Mouse (Mus musculus): ENCODE results near the gene Fat3. TPM values are rescaled to one million over a fixed set of nuclear protein-coding genes. Genes with fewer than 3 reads are reported as not detected.
A peak's percentile ranks its signal among the peaks of the same experiment; 100 is the strongest.

The Fat3 gene
- polyA plus RNA-seq, 1 experiment from 2014 or later, result 11.3 TPM

- H3K9ac ChIP-seq, result no peak overlapping the region
- H3K4me2 ChIP-seq, result no peak overlapping the region
- no peak for ATAC-seq (ENCODE audit: low read depth)
- H3K4me3 ChIP-seq, result no peak overlapping the region
- WGBS, result 72% methylated on average over 2 of the region's 2 CpGs
- no peaks in the 10 kb centered on the region for H3K36me3 ChIP-seq
- peaks cover 13% of the 10 kb centered on the region; the same call in 1 of the 2 replicates for H3K4me1 ChIP-seq (replicated peaks)
- H3K27ac ChIP-seq (replicated peaks), result no peak overlapping the region
- H3K9me3 ChIP-seq, result no peaks in the 10 kb centered on the region
- no peaks in the 10 kb centered on the region for H3K27me3 ChIP-seq
Observed at GRCm38 (mm10) chr9:16422707-16423106, 78.4 kb downstream of the Fat3 start.

DNA sequence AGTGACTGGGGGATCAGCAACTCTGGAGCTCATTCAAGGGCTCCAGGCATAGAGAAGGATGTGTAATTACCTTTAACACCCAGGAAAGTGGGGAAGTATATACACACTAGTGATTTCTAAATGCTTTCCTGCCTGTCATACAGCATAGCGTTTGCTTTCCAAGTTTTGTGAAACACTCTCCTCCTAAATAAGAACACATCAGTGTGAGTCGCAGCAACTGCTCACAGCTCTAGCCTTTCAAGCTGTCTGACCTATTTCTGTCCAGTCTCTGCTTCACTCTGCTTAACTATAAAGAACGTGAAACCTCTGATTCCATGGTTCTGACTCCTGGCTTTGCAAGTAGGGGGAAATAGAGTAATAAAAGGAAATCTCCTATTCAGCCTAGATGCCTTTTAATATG is 98.3 kb downstream of the Fat3 start:
- WGBS, result 58% methylated on average over 3 of the region's 3 CpGs
- Histone ChIP-seq H3K4me3 (no peak overlapping the region), H3K27ac (replicated peaks) (no peak overlapping the region), H3K9me3 (no peaks in the 10 kb centered on the region), H3K27me3 (no peaks in the 10 kb centered on the region), H3K36me3 (no peaks in the 10 kb centered on the region), H3K4me1 (replicated peaks) (peaks cover 39% of the 10 kb centered on the region), H3K4me2 (no peak overlapping the region), H3K9ac (no peak overlapping the region)
- ATAC-seq (ENCODE audit: low read depth), result no peak

DNA sequence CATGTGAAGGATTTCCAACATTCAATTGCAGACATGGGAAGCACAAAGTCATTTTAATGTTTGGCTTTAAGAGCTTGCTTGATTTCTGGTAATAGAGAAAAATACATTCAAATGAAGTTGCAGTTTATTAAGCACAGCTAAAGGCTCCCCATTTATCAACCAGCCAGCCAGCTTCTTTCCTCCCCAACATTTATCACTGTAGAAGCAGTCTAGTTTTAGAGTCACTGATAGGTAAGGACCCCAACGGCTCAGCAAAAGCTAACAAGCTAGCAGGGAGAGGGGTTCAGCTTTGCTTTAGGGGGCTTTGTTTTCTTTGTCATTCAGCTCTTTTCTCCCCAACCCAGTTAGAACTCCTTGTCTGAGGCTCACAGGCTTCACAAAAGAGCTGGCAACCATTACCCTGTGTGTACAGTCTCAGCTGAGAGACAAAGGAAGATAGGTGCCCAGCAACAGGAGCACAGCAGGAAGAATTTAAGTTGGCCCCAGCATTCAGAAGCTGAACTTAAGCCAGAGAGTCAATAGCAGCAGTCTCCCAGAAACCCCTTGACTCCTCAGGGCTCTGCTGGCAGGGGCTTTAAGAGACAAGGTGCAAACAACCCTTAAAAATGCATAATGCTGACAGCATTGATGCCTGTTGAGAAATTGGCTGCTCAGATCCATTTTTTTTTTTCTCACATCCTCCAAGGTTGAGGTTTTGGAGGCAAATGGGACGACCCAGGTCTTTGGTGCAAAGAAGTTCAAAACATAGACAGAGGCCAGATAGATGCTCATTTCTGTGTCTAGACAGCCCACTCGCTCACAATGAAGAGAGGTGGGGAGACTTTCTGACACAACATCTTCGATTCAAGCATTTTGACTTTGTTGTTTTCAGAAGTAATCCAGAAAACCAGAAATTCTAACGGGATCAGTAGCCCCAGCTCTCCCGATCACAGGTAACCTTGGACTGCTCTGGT is 102.1 kb downstream of the Fat3 start:
- Histone ChIP-seq H3K27ac (replicated peaks) (peak overlapping the region; percentile 33), H3K9ac (no peak overlapping the region), H3K4me1 (replicated peaks) (peaks cover 40% of the 10 kb centered on the region), H3K4me3 (no peak overlapping the region), H3K36me3 (no peaks in the 10 kb centered on the region), H3K27me3 (no peaks in the 10 kb centered on the region), H3K9me3 (no peaks in the 10 kb centered on the region), H3K4me2 (no peak overlapping the region)
- 37% methylated on average over 6 of the region's 6 CpGs for WGBS
- ATAC-seq (ENCODE audit: low read depth), result peak; percentile 90

DNA sequence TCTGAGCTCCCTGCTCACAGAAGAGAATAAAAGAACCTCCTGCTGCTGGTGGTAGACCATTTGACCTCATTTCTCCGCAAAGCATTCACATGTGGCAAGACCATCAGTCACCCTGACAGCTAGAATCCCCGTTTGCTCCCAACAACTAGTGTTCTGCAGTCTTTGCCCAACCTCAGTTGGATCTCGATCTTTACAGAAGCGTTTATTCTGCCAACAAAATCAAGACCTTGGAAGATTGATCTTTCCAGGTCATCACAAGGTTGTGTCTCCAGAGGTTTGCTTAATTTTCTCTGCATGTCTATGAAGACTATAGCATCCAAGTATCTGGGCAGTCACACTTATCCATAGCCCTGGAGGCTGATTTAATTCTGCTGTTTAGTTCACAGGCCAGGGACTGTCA is 111.9 kb downstream of the Fat3 start:
- ATAC-seq (ENCODE audit: low read depth), result no peak
- H3K27me3 ChIP-seq, result no peaks in the 10 kb centered on the region
- H3K9me3 ChIP-seq, result no peaks in the 10 kb centered on the region
- H3K36me3 ChIP-seq, result no peaks in the 10 kb centered on the region
- WGBS, result 13% methylated on average over 4 of the region's 4 CpGs
- no peak overlapping the region for H3K27ac ChIP-seq (replicated peaks)
- peaks cover 10% of the 10 kb centered on the region for H3K4me1 ChIP-seq (replicated peaks)
- no peak overlapping the region for H3K9ac ChIP-seq
- H3K4me2 ChIP-seq, result no peak overlapping the region
- H3K4me3 ChIP-seq, result no peak overlapping the region

- Histone ChIP-seq H3K9ac (no peak overlapping the region), H3K4me2 (no peak overlapping the region), H3K36me3 (no peaks in the 10 kb centered on the region), H3K27me3 (no peaks in the 10 kb centered on the region), H3K27ac (replicated peaks) (no peak overlapping the region), H3K4me1 (replicated peaks) (peaks cover 10% of the 10 kb centered on the region), H3K9me3 (no peaks in the 10 kb centered on the region), H3K4me3 (no peak overlapping the region)
- ATAC-seq (ENCODE audit: low read depth), result no peak
Observed at GRCm38 (mm10) chr9:16387527-16387926, 113.6 kb downstream of the Fat3 start.

DNA sequence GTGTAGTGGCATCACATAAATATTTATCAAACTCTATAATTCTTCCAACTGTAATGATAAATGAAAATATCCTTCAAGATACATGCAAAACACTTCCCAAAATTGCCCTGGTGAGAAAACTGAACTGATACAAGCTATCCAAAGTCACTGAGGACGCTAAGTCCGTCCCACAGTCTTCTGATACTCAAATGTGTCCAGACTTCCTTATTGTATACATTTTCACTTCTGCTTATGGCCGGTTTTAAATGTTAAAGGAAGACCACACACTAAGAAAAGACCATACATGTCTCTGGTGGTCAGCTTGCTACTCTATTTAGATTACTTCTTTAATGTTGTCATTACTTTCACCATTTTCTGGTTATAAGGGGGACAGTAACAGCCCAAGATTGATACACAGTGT is 137.4 kb downstream of the Fat3 start:
- H3K36me3 ChIP-seq, result no peaks in the 10 kb centered on the region
- no peak overlapping the region for H3K4me2 ChIP-seq
- 88% methylated on average over 3 of the region's 3 CpGs for WGBS
- no peak for ATAC-seq (ENCODE audit: low read depth)
- peaks cover 13% of the 10 kb centered on the region for H3K4me1 ChIP-seq (replicated peaks)
- H3K27ac ChIP-seq (replicated peaks), result no peak overlapping the region
- no peaks in the 10 kb centered on the region for H3K9me3 ChIP-seq
- no peak overlapping the region for H3K4me3 ChIP-seq
- no peak overlapping the region for H3K9ac ChIP-seq
- H3K27me3 ChIP-seq, result no peaks in the 10 kb centered on the region

DNA sequence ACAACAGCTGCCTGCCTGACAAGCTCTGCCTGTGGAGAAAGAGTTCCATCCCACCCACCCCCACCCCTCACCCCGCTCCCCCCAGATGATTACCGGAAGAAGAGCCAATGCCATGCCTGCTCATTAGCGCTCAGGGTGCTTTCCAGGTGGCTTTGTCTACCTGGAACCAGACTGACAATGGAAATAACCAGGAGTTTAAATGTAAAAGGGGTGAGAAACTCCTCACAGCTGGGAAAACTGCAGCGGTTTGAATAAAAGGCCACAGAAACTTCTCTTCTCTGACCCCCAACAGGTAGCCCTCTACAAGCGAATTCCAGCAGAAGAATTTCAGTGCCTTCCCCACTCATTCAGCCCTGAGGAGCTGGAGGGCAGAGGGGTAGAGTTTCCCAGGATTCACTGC is 139.3 kb downstream of the Fat3 start:
- no peaks in the 10 kb centered on the region for H3K36me3 ChIP-seq
- no peak overlapping the region for H3K4me2 ChIP-seq
- H3K27me3 ChIP-seq, result no peaks in the 10 kb centered on the region
- ATAC-seq (ENCODE audit: low read depth), result no peak
- H3K4me3 ChIP-seq, result no peak overlapping the region
- H3K27ac ChIP-seq (replicated peaks), result no peak overlapping the region
- H3K9me3 ChIP-seq, result no peaks in the 10 kb centered on the region
- WGBS, result 16% methylated on average over 5 of the region's 5 CpGs
- H3K9ac ChIP-seq, result no peak overlapping the region
- H3K4me1 ChIP-seq (replicated peaks), result peaks cover 13% of the 10 kb centered on the region

DNA sequence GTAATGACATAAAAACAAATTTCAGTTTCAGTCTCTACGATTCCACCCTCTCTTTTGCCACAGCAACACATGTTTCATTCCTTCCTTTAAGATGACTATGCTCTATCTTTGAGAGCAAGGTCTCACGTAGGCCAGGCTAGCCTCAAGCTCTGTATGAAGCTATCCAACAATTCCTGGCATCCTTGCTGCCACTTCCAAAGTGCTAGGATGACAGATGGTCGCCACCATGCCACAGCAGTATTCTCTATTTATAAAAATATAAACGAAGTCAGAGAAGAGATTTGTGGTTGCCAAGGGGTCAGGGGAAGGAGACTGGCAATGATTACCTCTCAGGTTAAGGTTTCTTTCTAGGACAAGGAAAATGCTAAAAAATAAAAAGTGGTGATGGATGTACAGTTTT is 144.4 kb downstream of the Fat3 start:
- H3K4me2 ChIP-seq, result no peak overlapping the region
- no peak overlapping the region for H3K27ac ChIP-seq (replicated peaks)
- no peak for ATAC-seq (ENCODE audit: low read depth)
- H3K9ac ChIP-seq, result no peak overlapping the region
- no peaks in the 10 kb centered on the region for H3K36me3 ChIP-seq
- H3K27me3 ChIP-seq, result no peaks in the 10 kb centered on the region
- no peaks in the 10 kb centered on the region for H3K9me3 ChIP-seq
- H3K4me3 ChIP-seq, result no peak overlapping the region
- WGBS, result 84% methylated on average over 4 of the region's 4 CpGs
- peaks cover 24% of the 10 kb centered on the region for H3K4me1 ChIP-seq (replicated peaks)

- no peak for ATAC-seq (ENCODE audit: low read depth)
- H3K4me2 ChIP-seq, result no peak overlapping the region
- WGBS, result 30% methylated on average over 1 of the region's 1 CpGs
Observed at GRCm38 (mm10) chr9:16354906-16355305, 146.2 kb downstream of the Fat3 start.

DNA sequence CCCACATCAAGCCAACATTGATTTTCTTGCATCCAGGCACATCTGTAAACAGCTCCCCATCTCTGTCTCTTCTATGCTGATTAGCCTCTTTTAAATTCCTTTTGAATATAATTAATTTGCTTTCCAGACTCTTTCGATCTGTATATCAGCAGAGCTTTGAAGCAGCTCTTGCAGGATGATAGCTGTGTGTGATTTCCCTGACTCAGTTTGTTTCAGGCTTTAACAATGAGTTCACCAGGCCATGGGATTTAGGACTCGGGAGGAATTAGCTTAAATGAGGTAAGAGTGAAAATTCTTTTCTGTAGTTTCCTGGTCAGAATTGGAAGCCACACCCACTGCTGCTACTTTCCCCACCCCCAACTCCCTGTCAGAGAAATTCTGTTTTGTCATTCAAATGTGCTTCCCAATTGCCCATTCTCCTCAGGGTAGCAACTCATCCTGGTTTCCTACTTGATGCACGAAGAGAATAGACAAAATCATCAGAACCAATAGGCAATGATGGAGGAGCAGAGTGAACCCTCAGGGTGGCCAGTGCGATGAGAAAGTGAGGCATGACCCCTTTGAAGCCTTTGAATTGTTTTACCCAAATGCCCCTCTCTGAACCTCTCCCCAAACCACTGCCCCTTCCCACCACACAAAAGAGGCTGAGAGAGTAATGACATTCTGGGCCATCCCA is 147.9 kb downstream of the Fat3 start:
- 0 out of 2 replicates have a peak overlapping the region, but pooled peaks have one; percentile 0 for H3K27ac ChIP-seq (replicated peaks)
- WGBS, result 5% methylated on average over 4 of the region's 4 CpGs
- no peaks in the 10 kb centered on the region for H3K27me3 ChIP-seq

More at GRCm38 (mm10) chr9:16354906-16355305, 146.2 kb downstream of the Fat3 start:
- Histone ChIP-seq H3K27ac (replicated peaks) (no peak overlapping the region), H3K36me3 (no peaks in the 10 kb centered on the region), H3K9me3 (no peaks in the 10 kb centered on the region), H3K4me1 (replicated peaks) (peaks cover 20% of the 10 kb centered on the region), H3K27me3 (no peaks in the 10 kb centered on the region), H3K4me3 (no peak overlapping the region), H3K9ac (no peak overlapping the region)

GRCm38 (mm10) chr9:16352486-16353048 is 148.5 kb downstream of the Fat3 start:
- H3K9me3 ChIP-seq, result no peaks in the 10 kb centered on the region
- H3K27ac ChIP-seq (replicated peaks), result 0 out of 2 replicates have a peak overlapping the region, but pooled peaks have one; percentile 0
- H3K4me2 ChIP-seq, result 0 out of 2 replicates have a peak overlapping the region, but pooled peaks have one; percentile 1
- H3K4me3 ChIP-seq, result no peak overlapping the region
- 21% methylated on average over 4 of the region's 4 CpGs for WGBS
- no peak overlapping the region for H3K9ac ChIP-seq
- no peaks in the 10 kb centered on the region for H3K27me3 ChIP-seq
- H3K36me3 ChIP-seq, result no peaks in the 10 kb centered on the region
- no peak; the same call in 1 of the 2 replicates for ATAC-seq (ENCODE audit: low read depth)
- H3K4me1 ChIP-seq (replicated peaks), result peaks cover 20% of the 10 kb centered on the region

More for the DNA sequence above, 147.9 kb downstream of the Fat3 start:
- Histone ChIP-seq H3K4me1 (replicated peaks) (peaks cover 20% of the 10 kb centered on the region), H3K4me3 (no peak overlapping the region), H3K9ac (no peak overlapping the region), H3K9me3 (no peaks in the 10 kb centered on the region), H3K4me2 (0 out of 2 replicates have a peak overlapping the region, but pooled peaks have one; percentile 1), H3K36me3 (no peaks in the 10 kb centered on the region)
- peak; percentile 20; the same call in 1 of the 2 replicates for ATAC-seq (ENCODE audit: low read depth)
